Comparison of ENCODE assay signal across 15 mouse cellular contexts in the genomic region with DNA sequence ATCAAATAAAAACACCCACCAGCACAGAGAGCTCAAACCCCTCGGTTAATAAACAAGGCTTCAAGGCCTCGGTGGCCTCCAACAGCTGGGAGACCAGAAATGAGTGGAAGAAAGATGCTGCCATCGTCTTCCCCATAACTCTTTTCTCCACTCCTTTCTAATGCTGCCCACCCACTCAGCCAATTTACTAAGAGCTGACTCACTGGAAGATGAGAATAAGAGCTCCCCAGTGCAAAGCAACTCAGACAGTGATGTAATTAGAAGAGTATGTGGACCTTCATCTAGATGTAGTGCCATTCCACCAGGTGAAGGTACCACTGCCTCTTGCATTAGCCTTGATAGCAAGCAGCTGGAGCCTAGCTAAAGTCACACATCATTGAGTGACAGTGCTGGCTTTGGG.
"Had no signal": no experiment of that assay in that cellular context is flagged by ENCODE, and none has a peak within 500 bp of the region (broad histone marks: within the 10 kb centered on the region; RNA-seq: fewer than 3 reads in every experiment).

No protein-coding gene starts in this region.

- H3K9ac ChIP-seq: kidney, embryonic 15.5 days; limb, embryonic 12.5 days; liver, embryonic 14.5 days; midbrain, embryonic 15.5 days; neural tube, embryonic 12.5 days had no signal

- DNase-seq: kidney, adult 2 months; kidney, postnatal 14 days; lung, adult 18-20 months; retina, postnatal 1 day; right cerebral cortex, postnatal 4 days; spleen, adult 18-20 months; thymus, adult 2 months; thymus, postnatal 36 days had no signal

- H3K27me3 ChIP-seq: kidney, embryonic 15.5 days; limb, embryonic 12.5 days; midbrain, embryonic 15.5 days; neural tube, embryonic 12.5 days had no signal

- H3K4me3 ChIP-seq: kidney, embryonic 15.5 days; limb, embryonic 12.5 days; midbrain, embryonic 10.5 days; midbrain, embryonic 15.5 days; neural tube, embryonic 12.5 days had no signal

- H3K27ac ChIP-seq: kidney, embryonic 15.5 days; limb, embryonic 12.5 days; liver, embryonic 14.5 days; midbrain, embryonic 10.5 days; midbrain, embryonic 15.5 days; neural tube, embryonic 12.5 days had no signal

- H3K4me1 ChIP-seq: kidney, embryonic 15.5 days; midbrain, embryonic 10.5 days; midbrain, embryonic 15.5 days; neural tube, embryonic 12.5 days had no signal

- H3K36me3 ChIP-seq: kidney, embryonic 15.5 days; limb, embryonic 12.5 days; midbrain, embryonic 10.5 days; midbrain, embryonic 15.5 days; neural tube, embryonic 12.5 days had no signal

- H3K4me2 ChIP-seq: kidney, embryonic 15.5 days; limb, embryonic 12.5 days; midbrain, embryonic 15.5 days; neural tube, embryonic 12.5 days had no signal

- ATAC-seq: intestine, embryonic 16.5 days; midbrain, embryonic 15.5 days had no signal

- H3K9me3 ChIP-seq: kidney, embryonic 15.5 days; midbrain, embryonic 10.5 days; midbrain, embryonic 15.5 days had no signal
